Mouse (Mus musculus) brown adipose tissue, adult 24 weeks (tissue): ENCODE measurements around the gene Tmem107. TPM values are rescaled to one million over a fixed set of nuclear protein-coding genes. Genes with fewer than 3 reads are reported as not detected.

Experiments
- H3K27ac ChIP-seq: fragments of 200-500 bp; replicated peaks from 2 replicates; pipeline ENCODE4 v1.5.1; 2012; ENCODE audit warnings: low read depth, mild to moderate bottlenecking, low read length
- H3K4me1 ChIP-seq: fragments of 200-500 bp; 2 replicates; pipeline ENCODE4 v1.6.1; 2012; ENCODE audit warnings: low read length, mixed read lengths; ENCODE audit not compliant: control insufficient read depth, insufficient read depth, insufficient read length
- H3K4me3 ChIP-seq: fragments of 200-500 bp; 2 replicates; pipeline ENCODE4 v1.5.1; 2012; ENCODE audit warnings: low read depth, mild to moderate bottlenecking, low read length, moderate library complexity; ENCODE audit not compliant: insufficient read depth
- polyA plus RNA-seq: library from polyadenylated mRNA; stranded (reverse); fragments of >200 nt; gene quantifications from 2 replicates; pipeline ENCODE4 v1.2.4, GENCODE M21; 2012; ENCODE audit not compliant: missing spikeins, insufficient read depth, insufficient read length

Tmem107 gene
- polyA plus RNA-seq, result 2.5 and 4.6 TPM in 2 replicates

- peak within 1 kb of the TSS; percentile 81 for H3K4me3 ChIP-seq
- peaks cover 5% of the 10 kb centered on the region; the same call in 1 of the 2 replicates for H3K4me1 ChIP-seq
- peak within 1 kb of the TSS; percentile 79 for H3K27ac ChIP-seq
Measured at GRCm38 (mm10) chr11:69070590-69071222, at the start of gene Tmem107. Gene Tmem107, plus strand, starts transcription at chr11:69070806.

GRCm38 (mm10) chr11:69026562-69026961, 44.0 kb upstream of the Tmem107 start:
- Histone ChIP-seq H3K4me1 (no peaks in the 10 kb centered on the region), H3K27ac (no peak overlapping the region), H3K4me3 (no peak overlapping the region)

GRCm38 (mm10) chr11:69028805-69029204, 41.8 kb upstream of the Tmem107 start:
- no peaks in the 10 kb centered on the region for H3K4me1 ChIP-seq
- no peak overlapping the region for H3K27ac ChIP-seq
- H3K4me3 ChIP-seq, result no peak overlapping the region

- Histone ChIP-seq H3K4me1 (no peaks in the 10 kb centered on the region), H3K4me3 (no peak overlapping the region), H3K27ac (no peak overlapping the region)
Measured at GRCm38 (mm10) chr11:69033552-69033951, 37.1 kb upstream of the Tmem107 start.

- H3K4me1 ChIP-seq, result no peaks in the 10 kb centered on the region
- H3K27ac ChIP-seq, result no peak overlapping the region
- H3K4me3 ChIP-seq, result no peak overlapping the region
Measured at GRCm38 (mm10) chr11:69034585-69034984, 36.0 kb upstream of the Tmem107 start.

GRCm38 (mm10) chr11:69035411-69035810, 35.2 kb upstream of the Tmem107 start:
- Histone ChIP-seq H3K27ac (no peak overlapping the region), H3K4me3 (peak overlapping the region; percentile 17; the same call in 1 of the 2 replicates), H3K4me1 (no peaks in the 10 kb centered on the region)

GRCm38 (mm10) chr11:69035849-69036248, 34.8 kb upstream of the Tmem107 start:
- Histone ChIP-seq H3K4me3 (peak overlapping the region; percentile 40), H3K4me1 (no peaks in the 10 kb centered on the region), H3K27ac (no peak overlapping the region)

- Histone ChIP-seq H3K4me1 (no peaks in the 10 kb centered on the region), H3K4me3 (peak overlapping the region; percentile 80), H3K27ac (peak overlapping the region; percentile 51)
Measured at GRCm38 (mm10) chr11:69036486-69037230, 33.9 kb upstream of the Tmem107 start.

GRCm38 (mm10) chr11:69037231-69038061, 33.2 kb upstream of the Tmem107 start:
- no peaks in the 10 kb centered on the region for H3K4me1 ChIP-seq
- H3K27ac ChIP-seq, result peak overlapping the region; percentile 51
- H3K4me3 ChIP-seq, result peak overlapping the region; percentile 80

- Histone ChIP-seq H3K4me3 (no peak overlapping the region), H3K27ac (no peak overlapping the region), H3K4me1 (no peaks in the 10 kb centered on the region)
Measured at GRCm38 (mm10) chr11:69038173-69038572, 32.4 kb upstream of the Tmem107 start.

- no peak within 1 kb of the TSS for H3K27ac ChIP-seq
- H3K4me1 ChIP-seq, result no peaks in the 10 kb centered on the region; the same call in 1 of the 2 replicates
Measured at GRCm38 (mm10) chr11:69045531-69046394, 24.8 kb upstream of the Tmem107 start, which contains the start of gene Aurkb. Gene Aurkb, plus strand, starts transcription at chr11:69045647.

GRCm38 (mm10) chr11:69046395-69046774, 24.2 kb upstream of the Tmem107 start:
- Histone ChIP-seq H3K4me1 (no peaks in the 10 kb centered on the region; the same call in 1 of the 2 replicates), H3K4me3 (peak overlapping the region; percentile 61; the same call in 1 of the 2 replicates), H3K27ac (no peak overlapping the region)

More at GRCm38 (mm10) chr11:69045531-69046394, 24.8 kb upstream of the Tmem107 start, which contains the start of gene Aurkb:
- peak within 1 kb of the TSS; percentile 61 for H3K4me3 ChIP-seq

GRCm38 (mm10) chr11:69047592-69047991, 23.0 kb upstream of the Tmem107 start:
- H3K27ac ChIP-seq, result no peak overlapping the region
- H3K4me1 ChIP-seq, result peaks cover 6% of the 10 kb centered on the region; the same call in 1 of the 2 replicates
- no peak overlapping the region for H3K4me3 ChIP-seq

- Histone ChIP-seq H3K27ac (no peak overlapping the region), H3K4me1 (peaks cover 7% of the 10 kb centered on the region; the same call in 1 of the 2 replicates), H3K4me3 (no peak overlapping the region)
Measured at GRCm38 (mm10) chr11:69048151-69048550, 22.5 kb upstream of the Tmem107 start.
